Mouse (Mus musculus): ENCODE measurements around the gene Ephx3. TPM values are rescaled to one million over a fixed set of nuclear protein-coding genes. Genes with fewer than 3 reads are reported as not detected.
"Not testable (repeated sequence)": the region's sequence is repeated elsewhere in the genome, so short reads cannot be mapped to it uniquely, and the experiment has no call there.

Gene Ephx3
- not detected in 2 replicates for polyA plus RNA-seq (2012)

DNA sequence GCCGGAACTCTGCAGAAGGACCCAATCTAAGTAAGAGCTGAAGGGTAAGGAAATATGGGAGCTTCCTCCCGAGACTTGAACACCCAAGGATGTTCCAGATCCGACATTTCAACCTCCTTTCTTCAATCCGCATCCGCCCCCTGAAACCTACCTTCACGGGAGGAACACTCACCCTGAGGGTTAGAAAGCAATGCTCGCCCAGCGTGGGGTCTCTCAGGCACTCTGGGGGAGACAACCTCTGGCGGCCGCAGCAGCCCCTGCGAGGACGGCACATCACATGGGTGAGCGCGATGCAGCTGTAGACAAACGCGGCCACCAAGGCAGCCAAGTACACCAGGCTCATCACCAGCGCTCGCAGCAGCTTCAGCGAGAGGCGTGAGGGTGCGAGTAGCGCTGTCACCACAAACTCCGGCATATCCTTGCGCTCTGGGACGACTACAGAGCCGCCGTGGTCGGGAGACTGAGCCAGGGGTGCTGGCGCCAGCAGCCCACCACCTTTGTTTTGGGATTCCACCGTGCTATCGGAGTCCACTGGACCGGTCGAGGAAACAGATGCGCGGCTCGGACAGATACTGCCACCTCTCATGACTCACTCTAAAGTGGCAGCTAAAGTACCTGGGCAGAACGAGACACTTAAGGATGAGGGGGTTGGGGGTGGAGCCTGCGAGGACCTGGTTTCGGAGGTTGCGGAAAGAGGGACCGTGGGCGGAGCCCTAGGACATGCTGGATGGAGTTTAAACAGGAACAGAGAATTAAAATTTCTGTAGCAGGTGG, at the start of gene Ephx3:
Ephx3 (minus strand) TSS at position 687 of the 774 bp plus-strand sequence.
- H3K4me3 ChIP-seq (replicated peaks): no peak within 1 kb of the TSS
- H3K27me3 ChIP-seq (ENCODE audit: control insufficient read depth): peaks cover 36% of the 10 kb centered on the region

DNA sequence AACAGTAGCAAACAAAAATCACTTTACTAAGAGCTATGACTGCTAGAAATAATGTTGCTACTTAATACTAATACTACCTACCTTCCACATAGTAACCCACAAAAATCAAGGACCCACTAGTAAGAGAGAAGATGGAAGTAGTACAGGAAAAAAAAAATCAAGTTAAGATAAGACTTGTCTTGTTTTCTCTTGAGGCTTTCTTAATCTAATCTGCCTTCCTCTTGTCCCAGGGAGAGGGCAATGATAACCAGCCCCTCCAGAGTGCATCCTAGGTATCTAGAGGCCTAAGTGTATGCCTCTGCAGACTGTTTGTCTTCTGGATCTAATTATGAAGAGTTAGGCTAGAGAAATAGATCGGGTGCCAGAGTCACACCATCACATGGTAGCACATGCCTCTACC, 49.2 kb upstream of the Ephx3 start:
- peaks cover 24% of the 10 kb centered on the region for H3K4me1 ChIP-seq (ENCODE audit: control insufficient read depth)
- H3K4me3 ChIP-seq (replicated peaks): no peak overlapping the region
- peaks cover 51% of the 10 kb centered on the region for H3K36me3 ChIP-seq (ENCODE audit: control insufficient read depth)
- TF ChIP-seq GATA1 (IDR thresholded peaks at IDR 0.05; ENCODE audit: low read length): no peak
- no peak for TF ChIP-seq TAL1 (IDR thresholded peaks at IDR 0.05; ENCODE audit: low read length)
- no peaks in the 10 kb centered on the region for H3K9me3 ChIP-seq (ENCODE audit: control insufficient read depth, low read length)
- no peaks in the 10 kb centered on the region for H3K27me3 ChIP-seq (ENCODE audit: control insufficient read depth)

More for the DNA sequence above, at the start of gene Ephx3:
- TF ChIP-seq GATA1 (IDR thresholded peaks at IDR 0.05; ENCODE audit: low read length): no peak
- TF ChIP-seq TAL1 (IDR thresholded peaks at IDR 0.05; ENCODE audit: low read length): no peak
- H3K4me1 ChIP-seq (ENCODE audit: control insufficient read depth): peaks cover 14% of the 10 kb centered on the region
- H3K9me3 ChIP-seq (ENCODE audit: control insufficient read depth, low read length): no peaks in the 10 kb centered on the region
- peaks cover 4% of the 10 kb centered on the region for H3K36me3 ChIP-seq (ENCODE audit: control insufficient read depth)

DNA sequence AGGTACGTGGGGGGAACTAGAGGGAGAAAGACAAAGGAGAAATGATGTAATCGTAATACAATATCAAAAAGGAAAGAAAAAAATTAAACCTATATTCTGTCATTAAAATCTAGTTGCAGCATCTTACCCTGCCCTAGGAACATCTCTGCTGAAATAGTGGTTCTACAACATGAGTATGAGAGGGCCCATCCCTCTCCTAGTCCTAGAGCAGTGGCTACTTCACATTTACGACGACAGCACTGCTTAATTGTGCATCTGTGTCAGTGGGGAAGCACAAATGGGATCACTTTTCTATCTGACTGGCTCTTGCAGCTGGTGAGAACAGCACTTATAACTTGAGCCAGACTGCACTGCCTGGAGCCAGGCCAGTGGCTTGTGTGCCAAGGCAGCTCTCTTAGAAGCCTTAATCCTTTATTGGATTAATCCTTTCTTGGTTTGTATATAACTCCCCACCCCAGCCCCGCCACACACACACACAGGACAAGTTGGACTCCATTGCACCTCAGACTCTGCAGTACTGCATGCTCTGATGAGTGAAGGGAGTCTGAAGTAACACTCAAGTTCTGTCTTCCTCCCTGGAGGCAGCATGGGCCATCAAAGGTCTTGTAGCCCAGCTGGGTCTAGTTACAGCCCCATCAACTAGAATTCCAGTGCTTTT, 46.3 kb upstream of the Ephx3 start:
- H3K4me1 ChIP-seq (ENCODE audit: control insufficient read depth): peaks cover 17% of the 10 kb centered on the region
- TF ChIP-seq TAL1 (IDR thresholded peaks at IDR 0.05; ENCODE audit: low read length) (no peak), GATA1 (IDR thresholded peaks at IDR 0.05; ENCODE audit: low read length) (no peak)
- H3K9me3 ChIP-seq (ENCODE audit: control insufficient read depth, low read length): no peaks in the 10 kb centered on the region
- no peaks in the 10 kb centered on the region for H3K27me3 ChIP-seq (ENCODE audit: control insufficient read depth)
- H3K36me3 ChIP-seq (ENCODE audit: control insufficient read depth): peaks cover 40% of the 10 kb centered on the region
- no peak overlapping the region for H3K4me3 ChIP-seq (replicated peaks)

DNA sequence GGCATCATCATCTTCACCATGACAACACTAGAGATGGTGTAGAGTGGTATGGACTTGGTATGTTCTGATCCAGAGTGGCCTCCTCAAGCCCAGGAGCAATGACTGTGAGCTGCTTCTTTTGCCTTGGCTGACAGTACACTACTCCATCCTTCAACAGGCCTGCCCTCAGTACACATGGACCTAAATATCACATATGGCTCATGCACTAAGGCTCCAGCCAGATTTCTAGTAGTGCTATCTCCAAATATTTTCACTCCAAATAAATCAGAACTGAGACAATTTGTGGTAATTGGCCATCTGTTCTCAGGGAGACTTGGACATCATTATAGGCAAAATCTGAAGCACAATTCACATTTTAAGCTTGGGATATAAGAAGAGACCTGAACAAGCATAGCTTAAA, 43.8 kb upstream of the Ephx3 start:
- Histone ChIP-seq H3K4me1 (ENCODE audit: control insufficient read depth) (peaks cover 3% of the 10 kb centered on the region), H3K4me3 (replicated peaks) (no peak overlapping the region), H3K9me3 (ENCODE audit: control insufficient read depth, low read length) (no peaks in the 10 kb centered on the region), H3K27me3 (ENCODE audit: control insufficient read depth) (no peaks in the 10 kb centered on the region), H3K36me3 (ENCODE audit: control insufficient read depth) (peaks cover 48% of the 10 kb centered on the region)
- TF ChIP-seq TAL1 (IDR thresholded peaks at IDR 0.05; ENCODE audit: low read length) (no peak), GATA1 (IDR thresholded peaks at IDR 0.05; ENCODE audit: low read length) (no peak)

DNA sequence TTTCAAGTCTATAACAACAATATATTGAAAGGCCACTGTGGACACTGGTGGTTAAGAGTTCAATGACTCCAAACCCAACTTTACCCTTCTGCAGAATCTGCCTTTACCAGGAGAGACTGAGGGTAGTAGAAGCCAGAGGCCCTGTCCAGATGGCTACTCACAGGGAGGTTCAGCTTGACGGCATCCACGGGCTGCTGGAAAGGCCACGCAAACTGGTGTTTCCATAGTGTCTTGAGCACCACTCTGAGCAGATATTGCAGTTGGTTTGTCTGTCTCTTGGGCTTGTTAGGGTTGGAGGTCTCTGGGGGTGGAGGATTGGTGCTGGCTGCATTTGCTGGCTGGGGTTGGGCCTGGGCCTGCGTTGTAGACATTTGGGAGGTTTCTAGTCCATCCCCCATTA, 39.9 kb upstream of the Ephx3 start:
- H3K36me3 ChIP-seq (ENCODE audit: control insufficient read depth): peaks cover 72% of the 10 kb centered on the region
- no peaks in the 10 kb centered on the region for H3K9me3 ChIP-seq (ENCODE audit: control insufficient read depth, low read length)
- TF ChIP-seq GATA1 (IDR thresholded peaks at IDR 0.05; ENCODE audit: low read length): no peak
- no peak for TF ChIP-seq TAL1 (IDR thresholded peaks at IDR 0.05; ENCODE audit: low read length)
- no peak overlapping the region for H3K4me3 ChIP-seq (replicated peaks)
- H3K4me1 ChIP-seq (ENCODE audit: control insufficient read depth): no peaks in the 10 kb centered on the region
- H3K27me3 ChIP-seq (ENCODE audit: control insufficient read depth): no peaks in the 10 kb centered on the region

DNA sequence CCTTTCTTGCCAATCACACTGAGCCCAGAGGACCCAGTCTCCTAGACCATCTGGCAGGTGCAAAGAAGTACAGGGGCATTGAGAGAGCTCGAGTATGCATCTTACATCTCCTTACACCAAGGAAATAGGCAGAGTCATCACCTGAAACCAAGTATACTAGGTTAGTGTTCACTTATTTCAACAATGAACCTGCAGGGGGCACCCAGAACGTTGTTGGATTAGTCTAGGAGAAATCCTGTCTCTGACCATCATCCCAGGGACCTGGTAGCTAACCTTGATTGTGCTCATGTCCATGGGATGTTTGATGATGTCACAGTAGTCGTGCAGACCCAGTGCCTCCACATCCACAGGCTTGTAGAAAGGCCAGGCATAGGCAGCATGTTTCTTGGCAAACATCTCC, 31.5 kb upstream of the Ephx3 start:
- TF ChIP-seq TAL1 (IDR thresholded peaks at IDR 0.05; ENCODE audit: low read length): no peak
- TF ChIP-seq GATA1 (IDR thresholded peaks at IDR 0.05; ENCODE audit: low read length): no peak
- Histone ChIP-seq H3K4me3 (replicated peaks) (no peak overlapping the region), H3K27me3 (ENCODE audit: control insufficient read depth) (no peaks in the 10 kb centered on the region), H3K4me1 (ENCODE audit: control insufficient read depth) (no peaks in the 10 kb centered on the region), H3K36me3 (ENCODE audit: control insufficient read depth) (peaks cover 98% of the 10 kb centered on the region), H3K9me3 (ENCODE audit: control insufficient read depth, low read length) (no peaks in the 10 kb centered on the region)

DNA sequence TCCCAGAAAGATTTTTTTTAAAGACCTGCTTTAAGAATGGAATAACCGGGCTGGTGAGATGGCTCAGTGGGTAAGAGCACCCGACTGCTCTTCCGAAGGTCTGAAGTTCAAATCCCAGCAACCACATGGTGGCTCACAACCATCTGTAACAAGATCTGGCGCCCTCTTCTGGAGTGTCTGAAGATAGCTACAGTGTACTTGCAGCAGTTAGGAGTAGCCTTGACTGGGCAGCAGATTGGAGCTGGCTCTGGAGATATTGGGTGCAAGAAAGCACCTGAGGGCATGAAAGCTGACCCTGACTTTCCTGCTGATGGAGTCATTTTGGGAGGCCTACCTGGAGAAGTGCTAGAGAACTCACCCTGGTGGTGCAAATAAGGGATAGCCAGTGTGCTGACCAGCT, 26.2 kb upstream of the Ephx3 start:
- peaks cover 98% of the 10 kb centered on the region for H3K36me3 ChIP-seq (ENCODE audit: control insufficient read depth)
- H3K9me3 ChIP-seq (ENCODE audit: control insufficient read depth, low read length); H3K4me1 ChIP-seq (ENCODE audit: control insufficient read depth); H3K27me3 ChIP-seq (ENCODE audit: control insufficient read depth); H3K4me3 ChIP-seq (replicated peaks): not testable (repeated sequence)

DNA sequence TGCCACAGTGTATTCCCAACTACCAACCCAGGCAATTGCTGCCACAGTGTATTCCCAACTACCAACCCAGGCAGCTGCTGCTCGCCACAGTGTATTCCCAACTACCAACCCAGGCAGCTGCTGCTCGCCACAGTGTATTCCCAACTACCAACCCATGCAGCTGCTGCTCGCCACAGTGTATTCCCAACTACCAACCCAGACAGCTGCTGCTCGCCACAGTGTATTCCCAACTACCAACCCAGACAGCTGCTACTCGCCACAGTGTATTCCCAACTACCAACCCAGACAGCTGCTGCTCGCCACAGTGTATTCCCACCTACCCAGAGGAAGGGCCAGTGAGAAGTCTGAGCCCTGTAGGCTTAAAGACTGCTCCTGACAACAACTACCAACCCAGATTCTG, 22.2 kb upstream of the Ephx3 start:
- H3K4me3 ChIP-seq (replicated peaks); H3K9me3 ChIP-seq (ENCODE audit: control insufficient read depth, low read length); H3K4me1 ChIP-seq (ENCODE audit: control insufficient read depth); H3K27me3 ChIP-seq (ENCODE audit: control insufficient read depth): not testable (repeated sequence)
- peaks cover 100% of the 10 kb centered on the region for H3K36me3 ChIP-seq (ENCODE audit: control insufficient read depth)

DNA sequence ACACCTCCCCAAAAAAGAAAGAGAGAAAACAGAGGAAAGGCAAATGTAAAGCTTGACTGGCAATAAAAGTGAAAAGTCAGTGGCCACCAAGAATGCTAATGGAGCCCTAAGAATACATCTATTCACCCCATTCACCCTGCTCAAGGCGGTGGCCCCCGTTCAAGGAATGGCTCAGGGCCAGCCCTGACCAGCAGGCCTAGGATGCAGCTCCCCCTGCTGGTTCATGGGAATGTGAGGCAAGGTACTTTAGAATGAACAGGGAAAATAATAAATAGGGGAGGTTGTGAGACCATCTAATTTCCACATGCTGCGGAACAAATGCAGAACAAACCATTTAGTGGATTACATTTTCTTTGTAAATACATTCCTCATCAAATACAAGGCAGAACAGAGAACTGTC, 20.4 kb upstream of the Ephx3 start:
- no peaks in the 10 kb centered on the region for H3K4me1 ChIP-seq (ENCODE audit: control insufficient read depth)
- H3K27me3 ChIP-seq (ENCODE audit: control insufficient read depth): no peaks in the 10 kb centered on the region
- no peak for TF ChIP-seq TAL1 (IDR thresholded peaks at IDR 0.05; ENCODE audit: low read length)
- no peak for TF ChIP-seq GATA1 (IDR thresholded peaks at IDR 0.05; ENCODE audit: low read length)
- H3K9me3 ChIP-seq (ENCODE audit: control insufficient read depth, low read length): no peaks in the 10 kb centered on the region
- H3K36me3 ChIP-seq (ENCODE audit: control insufficient read depth): peaks cover 100% of the 10 kb centered on the region
- no peak overlapping the region for H3K4me3 ChIP-seq (replicated peaks)
